Mouse (Mus musculus): ENCODE measurements at regions not wholly inside any gene's neighbourhood (a gene's known extent, or its start where the extent isn't known, plus 50 kb on each side); places are given as distances from the start of the nearest gene placed in this dataset.

DNA sequence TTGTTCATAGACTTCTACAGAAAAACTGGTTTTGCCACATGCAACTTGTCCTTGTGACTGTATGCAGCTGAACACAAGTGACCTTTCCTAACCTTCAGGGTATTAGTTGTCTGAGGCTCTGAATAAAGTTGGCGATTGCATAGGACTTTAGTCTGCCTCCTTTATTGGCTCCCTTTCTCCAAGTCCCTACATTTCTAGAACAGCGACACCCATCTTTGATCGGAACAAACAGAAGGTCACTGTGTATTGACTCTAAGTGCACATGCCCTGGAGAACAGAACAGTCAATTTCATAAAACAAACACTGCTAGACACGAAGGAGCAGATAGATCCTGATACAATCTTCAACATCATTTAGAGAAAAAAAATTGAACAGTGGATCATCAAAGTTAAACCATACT lies 60.2 kb upstream of the Rbms3 start:
- no peak for DNase-seq

Data from cerebellum, postnatal 10 days (tissue).